Mouse (Mus musculus): ENCODE measurements around the gene Mapk10. TPM values are rescaled to one million over a fixed set of nuclear protein-coding genes. Genes with fewer than 3 reads are reported as not detected.

The Mapk10 gene
- polyA plus RNA-seq, 1 experiment = not detected

GRCm38 (mm10) chr5:103014309-103014708 is 196.8 kb downstream of the Mapk10 start:
- Histone ChIP-seq H3K9ac (ENCODE audit: low read depth, poor library complexity, severe bottlenecking) (no peak overlapping the region), H3K27ac (ENCODE audit: insufficient read depth, low read length) (no peak overlapping the region)
- TF ChIP-seq EP300 (IDR thresholded peaks at IDR 0.05; ENCODE audit: insufficient read depth, low read depth, low read length) (no peak), CTCF (IDR thresholded peaks at IDR 0.05; ENCODE audit: low read depth, low read length) (no peak), POLR2A (IDR thresholded peaks at IDR 0.05; ENCODE audit: insufficient read depth, low read length) (no peak)

DNA sequence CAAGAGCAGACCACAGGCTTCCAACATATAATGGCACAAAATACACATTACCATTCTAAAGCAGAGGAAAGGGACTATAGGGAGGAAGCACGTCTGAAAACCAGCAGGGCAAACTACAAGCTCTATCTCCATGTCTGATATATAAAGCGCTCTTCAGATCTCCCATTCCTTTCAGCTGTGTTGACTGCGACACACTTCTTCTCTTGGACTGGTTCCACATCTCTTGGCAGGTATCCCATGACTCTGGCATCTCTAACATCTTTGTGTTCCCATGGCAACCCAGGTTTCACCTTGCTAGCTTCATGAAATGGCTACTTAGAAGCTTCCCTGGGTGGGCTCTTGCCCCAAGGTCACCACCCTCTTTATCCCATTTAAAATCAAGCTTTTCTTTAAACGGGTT is 202.2 kb downstream of the Mapk10 start:
- H3K36me3 ChIP-seq (ENCODE audit: control insufficient read depth, insufficient read depth, low read length, poor library complexity, severe bottlenecking) = no peaks in the 10 kb centered on the region
- H3K27me3 ChIP-seq (ENCODE audit: control insufficient read depth, insufficient read depth, low read length, poor library complexity, severe bottlenecking) = no peaks in the 10 kb centered on the region
- H3K4me3 ChIP-seq (ENCODE audit: low read depth, low read length) = no peak overlapping the region
- TF ChIP-seq CTCF (IDR thresholded peaks at IDR 0.05; ENCODE audit: low read depth, low read length) (no peak), POLR2A (IDR thresholded peaks at IDR 0.05; ENCODE audit: insufficient read depth, low read length) (no peak), EP300 (IDR thresholded peaks at IDR 0.05; ENCODE audit: insufficient read depth, low read depth, low read length) (no peak)
- H3K4me1 ChIP-seq (ENCODE audit: control insufficient read depth, insufficient read depth, low read length) = no peaks in the 10 kb centered on the region
- H3K9ac ChIP-seq (ENCODE audit: low read depth, poor library complexity, severe bottlenecking) = no peak overlapping the region
- no peaks in the 10 kb centered on the region for H3K9me3 ChIP-seq (replicated peaks; ENCODE audit: control insufficient read depth, insufficient read depth, low read length, poor library complexity, severe bottlenecking)
- no peak overlapping the region for H3K27ac ChIP-seq (ENCODE audit: insufficient read depth, low read length)

More at GRCm38 (mm10) chr5:103014309-103014708, 196.8 kb downstream of the Mapk10 start:
- Histone ChIP-seq H3K36me3 (ENCODE audit: control insufficient read depth, insufficient read depth, low read length, poor library complexity, severe bottlenecking) (no peaks in the 10 kb centered on the region), H3K4me1 (ENCODE audit: control insufficient read depth, insufficient read depth, low read length) (no peaks in the 10 kb centered on the region), H3K4me3 (ENCODE audit: low read depth, low read length) (no peak overlapping the region), H3K27me3 (ENCODE audit: control insufficient read depth, insufficient read depth, low read length, poor library complexity, severe bottlenecking) (no peaks in the 10 kb centered on the region), H3K9me3 (replicated peaks; ENCODE audit: control insufficient read depth, insufficient read depth, low read length, poor library complexity, severe bottlenecking) (no peaks in the 10 kb centered on the region)

- no peaks in the 10 kb centered on the region for H3K27me3 ChIP-seq (ENCODE audit: control insufficient read depth, insufficient read depth, low read length, poor library complexity, severe bottlenecking)
- no peaks in the 10 kb centered on the region for H3K36me3 ChIP-seq (ENCODE audit: control insufficient read depth, insufficient read depth, low read length, poor library complexity, severe bottlenecking)
- H3K4me1 ChIP-seq (ENCODE audit: control insufficient read depth, insufficient read depth, low read length) = no peaks in the 10 kb centered on the region
- H3K9ac ChIP-seq (ENCODE audit: low read depth, poor library complexity, severe bottlenecking) = no peak overlapping the region
- TF ChIP-seq EP300 (IDR thresholded peaks at IDR 0.05; ENCODE audit: insufficient read depth, low read depth, low read length) (no peak), CTCF (IDR thresholded peaks at IDR 0.05; ENCODE audit: low read depth, low read length) (no peak), POLR2A (IDR thresholded peaks at IDR 0.05; ENCODE audit: insufficient read depth, low read length) (no peak)
- H3K27ac ChIP-seq (ENCODE audit: insufficient read depth, low read length) = no peak overlapping the region
- H3K4me3 ChIP-seq (ENCODE audit: low read depth, low read length) = no peak overlapping the region
- no peaks in the 10 kb centered on the region for H3K9me3 ChIP-seq (replicated peaks; ENCODE audit: control insufficient read depth, insufficient read depth, low read length, poor library complexity, severe bottlenecking)
Measured at GRCm38 (mm10) chr5:103002116-103002515, 209.0 kb downstream of the Mapk10 start.

GRCm38 (mm10) chr5:103000572-103000971 is 210.6 kb downstream of the Mapk10 start:
- no peak overlapping the region for H3K4me3 ChIP-seq (ENCODE audit: low read depth, low read length)
- no peak overlapping the region for H3K27ac ChIP-seq (ENCODE audit: insufficient read depth, low read length)
- no peak for TF ChIP-seq EP300 (IDR thresholded peaks at IDR 0.05; ENCODE audit: insufficient read depth, low read depth, low read length)
- no peak for TF ChIP-seq POLR2A (IDR thresholded peaks at IDR 0.05; ENCODE audit: insufficient read depth, low read length)
- no peak for TF ChIP-seq CTCF (IDR thresholded peaks at IDR 0.05; ENCODE audit: low read depth, low read length)
- no peaks in the 10 kb centered on the region for H3K27me3 ChIP-seq (ENCODE audit: control insufficient read depth, insufficient read depth, low read length, poor library complexity, severe bottlenecking)
- no peaks in the 10 kb centered on the region for H3K4me1 ChIP-seq (ENCODE audit: control insufficient read depth, insufficient read depth, low read length)
- no peaks in the 10 kb centered on the region for H3K9me3 ChIP-seq (replicated peaks; ENCODE audit: control insufficient read depth, insufficient read depth, low read length, poor library complexity, severe bottlenecking)
- H3K9ac ChIP-seq (ENCODE audit: low read depth, poor library complexity, severe bottlenecking) = no peak overlapping the region
- no peaks in the 10 kb centered on the region for H3K36me3 ChIP-seq (ENCODE audit: control insufficient read depth, insufficient read depth, low read length, poor library complexity, severe bottlenecking)

GRCm38 (mm10) chr5:102998524-102998923 is 212.6 kb downstream of the Mapk10 start:
- Histone ChIP-seq H3K9me3 (replicated peaks; ENCODE audit: control insufficient read depth, insufficient read depth, low read length, poor library complexity, severe bottlenecking) (no peaks in the 10 kb centered on the region), H3K4me3 (ENCODE audit: low read depth, low read length) (no peak overlapping the region), H3K4me1 (ENCODE audit: control insufficient read depth, insufficient read depth, low read length) (no peaks in the 10 kb centered on the region), H3K27ac (ENCODE audit: insufficient read depth, low read length) (no peak overlapping the region), H3K9ac (ENCODE audit: low read depth, poor library complexity, severe bottlenecking) (no peak overlapping the region), H3K27me3 (ENCODE audit: control insufficient read depth, insufficient read depth, low read length, poor library complexity, severe bottlenecking) (no peaks in the 10 kb centered on the region), H3K36me3 (ENCODE audit: control insufficient read depth, insufficient read depth, low read length, poor library complexity, severe bottlenecking) (no peaks in the 10 kb centered on the region)
- TF ChIP-seq POLR2A (IDR thresholded peaks at IDR 0.05; ENCODE audit: insufficient read depth, low read length) = no peak

- Histone ChIP-seq H3K4me3 (ENCODE audit: low read depth, low read length) (no peak overlapping the region), H3K27ac (ENCODE audit: insufficient read depth, low read length) (no peak overlapping the region), H3K36me3 (ENCODE audit: control insufficient read depth, insufficient read depth, low read length, poor library complexity, severe bottlenecking) (no peaks in the 10 kb centered on the region), H3K9me3 (replicated peaks; ENCODE audit: control insufficient read depth, insufficient read depth, low read length, poor library complexity, severe bottlenecking) (no peaks in the 10 kb centered on the region), H3K9ac (ENCODE audit: low read depth, poor library complexity, severe bottlenecking) (no peak overlapping the region), H3K27me3 (ENCODE audit: control insufficient read depth, insufficient read depth, low read length, poor library complexity, severe bottlenecking) (no peaks in the 10 kb centered on the region), H3K4me1 (ENCODE audit: control insufficient read depth, insufficient read depth, low read length) (no peaks in the 10 kb centered on the region)
- TF ChIP-seq POLR2A (IDR thresholded peaks at IDR 0.05; ENCODE audit: insufficient read depth, low read length) (no peak), EP300 (IDR thresholded peaks at IDR 0.05; ENCODE audit: insufficient read depth, low read depth, low read length) (no peak), CTCF (IDR thresholded peaks at IDR 0.05; ENCODE audit: low read depth, low read length) (no peak)
Measured at GRCm38 (mm10) chr5:102997907-102998306, 213.2 kb downstream of the Mapk10 start.
